Mouse (Mus musculus): ENCODE data around the gene C2cd4b.

- TF ChIP-seq CTCF (conservative IDR thresholded peaks at IDR 0.05; ENCODE audit: insufficient read depth, insufficient read length, low read depth, low read length) (no peak), POLR2A (IDR thresholded peaks at IDR 0.05; ENCODE audit: low read depth, low read length) (no peak)
Observed at GRCm38 (mm10) chr9:67810527-67810926, 51.3 kb downstream of the C2cd4b start.

Measured in kidney, adult 2 months (tissue).